Mouse (Mus musculus) stomach, embryonic 16.5 days (tissue): Measurements from ENCODE around the gene Tent5c. TPM values are rescaled to one million over a fixed set of nuclear protein-coding genes. Genes with fewer than 3 reads are reported as not detected.

Experiments
- ATAC-seq: fragments of 200-750 bp; cut with Nextera tagmentation; 2 replicates; pipeline ENCODE4 v1.8.0; 2017; ENCODE audit warnings: moderate number of reproducible peaks, moderate TSS enrichment; ENCODE audit not compliant: insufficient read depth, low FRiP score
- H3K27ac ChIP-seq: fragments of 300-500 bp; sonication (generic); 2 replicates; pipeline ENCODE4 v1.5.1; 2014; ENCODE audit warnings: low read length
- H3K27me3 ChIP-seq: fragments of 300-500 bp; sonication (generic); 2 replicates; pipeline ENCODE4 v1.6.1; 2014; ENCODE audit warnings: low read length, control low read depth, mixed read lengths; ENCODE audit not compliant: control insufficient read depth, insufficient read depth
- H3K36me3 ChIP-seq: fragments of 300-500 bp; sonication (generic); 2 replicates; pipeline ENCODE4 v1.6.1; 2014; ENCODE audit warnings: low read length; ENCODE audit not compliant: control insufficient read depth, insufficient read depth
- H3K4me1 ChIP-seq: fragments of 300-500 bp; sonication (generic); 2 replicates; pipeline ENCODE4 v1.6.1; 2014; ENCODE audit warnings: low read length, control low read depth, mixed read lengths; ENCODE audit not compliant: control insufficient read depth, insufficient read depth
- H3K4me2 ChIP-seq: fragments of 300-500 bp; sonication (generic); 2 replicates; pipeline ENCODE4 v1.6.1; 2014; ENCODE audit warnings: low read depth, low read length, mixed read lengths
- H3K4me3 ChIP-seq: fragments of 300-500 bp; sonication (generic); replicated peaks from 2 replicates; pipeline ENCODE4 v1.5.1; 2014; ENCODE audit warnings: mild to moderate bottlenecking, low read length
- H3K9ac ChIP-seq: fragments of 300-500 bp; sonication (generic); 2 replicates; pipeline ENCODE4 v1.6.1; 2014; ENCODE audit warnings: low read length
- H3K9me3 ChIP-seq: fragments of 300-500 bp; sonication (generic); replicated peaks from 2 replicates; pipeline ENCODE4 v1.6.1; 2016; ENCODE audit warnings: low read length, control low read depth; ENCODE audit not compliant: control insufficient read depth
- WGBS: fragments of 180-500 bp; shearing (Covaris S2); extraction: QIAGEN DNeasy Blood & Tissue Kit; methylation state at CpG from one replicate; pipeline ENCODE4 v1.1.7; 2014; 5-methylcytosine and 5-hydroxymethylcytosine counted together
- polyA plus RNA-seq: library from polyadenylated mRNA; unstranded; fragments of >200 nt; fragmentation: Nextera tagmentation; extraction: Ambion mirVana; gene quantifications from 2 replicates; pipeline ENCODE4 v1.2.1, GENCODE M21; 2015

The Tent5c gene
- polyA plus RNA-seq, 1 experiment from 2014 or later: 21.5 TPM

GRCm38 (mm10) chr3:100474950-100475472, 14.1 kb downstream of the Tent5c start:
- no peak overlapping the region for H3K4me2 ChIP-seq
- 0 out of 2 replicates have a peak, but pooled peaks cover 2% of the 10 kb centered on the region for H3K4me1 ChIP-seq
- 42% methylated on average over 8 of the region's 8 CpGs for WGBS
- no peak overlapping the region for H3K27ac ChIP-seq
- no peak for ATAC-seq
- no peaks in the 10 kb centered on the region for H3K9me3 ChIP-seq
- no peak overlapping the region for H3K4me3 ChIP-seq
- no peak overlapping the region for H3K9ac ChIP-seq
- no peaks in the 10 kb centered on the region; the same call in 1 of the 2 replicates for H3K36me3 ChIP-seq
- no peaks in the 10 kb centered on the region for H3K27me3 ChIP-seq

- H3K36me3 ChIP-seq: no peaks in the 10 kb centered on the region; the same call in 1 of the 2 replicates
- H3K4me1 ChIP-seq: 0 out of 2 replicates have a peak, but pooled peaks cover 2% of the 10 kb centered on the region
- H3K9ac ChIP-seq: no peak overlapping the region
- H3K4me3 ChIP-seq: no peak overlapping the region
- 88% methylated on average over 7 of the region's 7 CpGs for WGBS
- no peak overlapping the region for H3K4me2 ChIP-seq
- no peaks in the 10 kb centered on the region for H3K27me3 ChIP-seq
- ATAC-seq: no peak
- no peaks in the 10 kb centered on the region for H3K9me3 ChIP-seq
- H3K27ac ChIP-seq: no peak overlapping the region
Observed at GRCm38 (mm10) chr3:100474536-100474935, 14.6 kb downstream of the Tent5c start.

GRCm38 (mm10) chr3:100473146-100473545, 16.0 kb downstream of the Tent5c start:
- WGBS: 85% methylated on average over 21 of the region's 21 CpGs
- H3K9ac ChIP-seq: no peak overlapping the region
- H3K4me2 ChIP-seq: no peak overlapping the region
- H3K27me3 ChIP-seq: no peaks in the 10 kb centered on the region
- no peaks in the 10 kb centered on the region for H3K9me3 ChIP-seq
- H3K27ac ChIP-seq: no peak overlapping the region
- H3K4me3 ChIP-seq: no peak overlapping the region
- ATAC-seq: no peak
- no peaks in the 10 kb centered on the region; the same call in 1 of the 2 replicates for H3K36me3 ChIP-seq
- H3K4me1 ChIP-seq: 0 out of 2 replicates have a peak, but pooled peaks cover 2% of the 10 kb centered on the region

GRCm38 (mm10) chr3:100470902-100471301, 18.2 kb downstream of the Tent5c start:
- WGBS: 67% methylated on average over 3 of the region's 3 CpGs
- no peak overlapping the region for H3K4me3 ChIP-seq
- no peak overlapping the region for H3K27ac ChIP-seq
- no peaks in the 10 kb centered on the region; the same call in 1 of the 2 replicates for H3K36me3 ChIP-seq
- H3K4me2 ChIP-seq: no peak overlapping the region
- H3K9me3 ChIP-seq: no peaks in the 10 kb centered on the region
- no peak for ATAC-seq
- 0 out of 2 replicates have a peak, but pooled peaks cover 2% of the 10 kb centered on the region for H3K4me1 ChIP-seq
- no peak overlapping the region for H3K9ac ChIP-seq
- no peaks in the 10 kb centered on the region for H3K27me3 ChIP-seq

- H3K4me3 ChIP-seq: no peak overlapping the region
Observed at GRCm38 (mm10) chr3:100470101-100470500, 19.0 kb downstream of the Tent5c start.

GRCm38 (mm10) chr3:100466551-100466950, 22.6 kb downstream of the Tent5c start:
- 85% methylated on average over 4 of the region's 4 CpGs for WGBS
- no peak for ATAC-seq
- H3K4me1 ChIP-seq: peaks cover 4% of the 10 kb centered on the region; the same call in 1 of the 2 replicates
- no peak overlapping the region for H3K9ac ChIP-seq
- H3K4me2 ChIP-seq: no peak overlapping the region
- no peak overlapping the region for H3K4me3 ChIP-seq
- no peaks in the 10 kb centered on the region for H3K9me3 ChIP-seq
- no peaks in the 10 kb centered on the region for H3K27me3 ChIP-seq
- H3K27ac ChIP-seq: no peak overlapping the region
- no peaks in the 10 kb centered on the region; the same call in 1 of the 2 replicates for H3K36me3 ChIP-seq

More at GRCm38 (mm10) chr3:100470101-100470500, 19.0 kb downstream of the Tent5c start:
- Histone ChIP-seq H3K4me2 (no peak overlapping the region), H3K27ac (no peak overlapping the region), H3K9ac (no peak overlapping the region), H3K27me3 (no peaks in the 10 kb centered on the region), H3K9me3 (no peaks in the 10 kb centered on the region), H3K36me3 (no peaks in the 10 kb centered on the region; the same call in 1 of the 2 replicates), H3K4me1 (0 out of 2 replicates have a peak, but pooled peaks cover 2% of the 10 kb centered on the region)
- no peak for ATAC-seq
- 73% methylated on average over 3 of the region's 3 CpGs for WGBS

- Histone ChIP-seq H3K4me3 (no peak overlapping the region), H3K9ac (no peak overlapping the region), H3K4me1 (peaks cover 4% of the 10 kb centered on the region; the same call in 1 of the 2 replicates), H3K27ac (no peak overlapping the region), H3K36me3 (no peaks in the 10 kb centered on the region), H3K9me3 (no peaks in the 10 kb centered on the region), H3K4me2 (no peak overlapping the region), H3K27me3 (no peaks in the 10 kb centered on the region)
- ATAC-seq: no peak
- WGBS: 89% methylated on average over 5 of the region's 5 CpGs
Observed at GRCm38 (mm10) chr3:100464596-100464995, 24.5 kb downstream of the Tent5c start.

GRCm38 (mm10) chr3:100463959-100464265, 25.2 kb downstream of the Tent5c start:
- Histone ChIP-seq H3K27me3 (no peaks in the 10 kb centered on the region), H3K27ac (no peak overlapping the region)
- no peak; the same call in 1 of the 2 replicates for ATAC-seq

GRCm38 (mm10) chr3:100463160-100463958, 25.8 kb downstream of the Tent5c start:
- no peak overlapping the region for H3K4me3 ChIP-seq
- peaks cover 4% of the 10 kb centered on the region; the same call in 1 of the 2 replicates for H3K4me1 ChIP-seq
- no peaks in the 10 kb centered on the region for H3K36me3 ChIP-seq
- peak; percentile 76; the same call in 1 of the 2 replicates for ATAC-seq
- 33% methylated on average over 12 of the region's 12 CpGs for WGBS
- H3K4me2 ChIP-seq: no peak overlapping the region
- H3K27ac ChIP-seq: peak overlapping the region; percentile 26; the same call in 1 of the 2 replicates
- H3K9ac ChIP-seq: no peak overlapping the region
- no peaks in the 10 kb centered on the region for H3K27me3 ChIP-seq
- no peaks in the 10 kb centered on the region for H3K9me3 ChIP-seq

More at GRCm38 (mm10) chr3:100463959-100464265, 25.2 kb downstream of the Tent5c start:
- Histone ChIP-seq H3K9me3 (no peaks in the 10 kb centered on the region), H3K36me3 (no peaks in the 10 kb centered on the region), H3K4me2 (no peak overlapping the region), H3K9ac (no peak overlapping the region), H3K4me1 (peaks cover 4% of the 10 kb centered on the region; the same call in 1 of the 2 replicates), H3K4me3 (no peak overlapping the region)
- WGBS: 53% methylated on average over 2 of the region's 2 CpGs
